Mouse (Mus musculus) cerebellum, postnatal 25 days (tissue): ENCODE measurements around the gene Ubb.

Experiments
- DNase-seq, 2 experiments: peaks; one replicate each; pipeline ENCODE4 v3.0.0; 2021; ENCODE audit warnings: mixed read lengths in 2 of 2

The Ubb gene

GRCm38 (mm10) chr11:62591026-62591425, 40.1 kb downstream of the Ubb start:
- peak; percentile 66 to 73 for DNase-seq

GRCm38 (mm10) chr11:62591904-62592575, 41.1 kb downstream of the Ubb start:
- no peak for DNase-seq

- no peak for DNase-seq
These were observed 47.6 kb downstream of the Ubb start for GRCm38 (mm10) chr11:62598571-62598970.

GRCm38 (mm10) chr11:62601732-62602618, 51.0 kb downstream of the Ubb start:
- DNase-seq: no peak
